Mouse (Mus musculus): ENCODE measurements around the gene Fxyd4. TPM values are rescaled to one million over a fixed set of nuclear protein-coding genes. Genes with fewer than 3 reads are reported as not detected.

The Fxyd4 gene
- total and polyA plus RNA-seq, 3 experiments, result 0.22 TPM; not detected in 2

DNA sequence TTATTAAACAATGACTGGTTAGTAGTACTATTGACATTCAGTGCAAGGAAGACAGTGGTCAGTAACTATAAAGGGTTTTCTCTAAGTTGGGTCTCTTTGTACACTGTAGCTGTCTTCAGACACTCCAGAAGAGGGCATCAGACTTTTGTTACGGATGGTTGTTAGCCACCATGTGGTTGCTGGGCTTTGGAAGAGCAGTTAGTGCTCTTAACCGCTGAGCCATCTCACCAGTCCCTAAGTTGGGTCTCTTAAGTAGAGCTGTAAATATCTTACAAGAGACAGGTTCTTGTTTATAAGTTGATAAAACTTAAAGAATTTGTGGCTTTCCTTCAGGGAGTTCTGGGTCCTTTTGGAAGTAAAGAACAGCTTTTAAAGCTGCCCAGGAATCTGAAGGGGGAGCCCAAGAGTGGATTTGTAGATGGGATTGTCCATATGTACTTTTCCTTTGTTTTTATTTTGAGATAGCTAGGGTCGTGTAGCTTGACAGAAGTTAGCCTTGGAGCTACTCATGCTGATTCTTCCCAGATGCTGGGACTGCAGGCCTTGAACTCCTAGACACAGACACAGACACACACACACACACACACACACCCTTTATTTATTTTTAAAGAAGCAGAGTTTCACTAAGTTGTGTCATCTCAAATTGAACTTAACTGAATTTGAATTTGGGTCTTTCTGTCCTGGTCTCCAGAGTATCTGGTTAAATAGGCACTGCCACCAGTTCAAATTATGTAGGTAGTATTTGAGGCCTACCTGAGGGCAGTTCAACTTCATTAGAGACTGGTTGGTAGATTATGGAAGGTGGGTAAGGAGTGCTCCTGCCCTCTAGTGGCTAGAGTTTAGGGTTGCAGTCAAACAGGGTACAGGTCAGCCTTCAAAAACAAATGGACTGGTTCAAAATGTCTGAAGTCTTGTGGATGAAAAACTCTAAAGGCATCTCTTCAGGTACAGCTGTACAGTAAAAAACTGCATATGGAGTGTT is 16.5 kb downstream of the Fxyd4 start (continued):
- no peak for TF ChIP-seq KAT2A (conservative IDR thresholded peaks at IDR 0.05; ENCODE audit: low read depth, low read length)
- no peak for TF ChIP-seq MAFK (IDR thresholded peaks at IDR 0.05; ENCODE audit: borderline replicate concordance, low read depth, low read length)
- TF ChIP-seq ZMIZ1 (IDR thresholded peaks at IDR 0.05; ENCODE audit: low read depth, low read length), result no peak
- no peak for TF ChIP-seq E2F4 (IDR thresholded peaks at IDR 0.05; ENCODE audit: borderline replicate concordance, low read depth, low read length)

DNA sequence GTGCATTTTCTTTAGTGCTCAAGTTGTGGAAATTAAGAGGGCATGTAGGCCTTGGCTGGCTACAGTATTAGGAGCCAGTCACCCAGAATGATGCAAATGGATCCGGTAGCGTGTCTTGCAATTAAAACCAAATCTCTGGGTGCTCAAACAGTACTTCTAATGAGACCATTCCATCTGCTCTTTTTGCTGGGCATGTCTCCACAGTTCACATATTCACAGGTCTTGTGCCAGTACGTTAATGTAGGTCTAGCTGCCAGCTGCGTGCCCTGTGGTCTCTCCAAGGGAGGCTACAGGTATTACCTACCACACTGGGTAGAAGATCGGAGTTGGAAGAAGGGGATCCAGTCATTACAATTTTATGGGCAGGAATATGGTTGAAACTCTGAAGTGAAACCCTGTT is 19.4 kb downstream of the Fxyd4 start:
- Histone ChIP-seq H3K27ac (ENCODE audit: control insufficient read depth, low read depth, low read length) (peak overlapping the region; percentile 99), H3K36me3 (ENCODE audit: control insufficient read depth in 1 of 2, insufficient read depth in 2 of 2, low read length in 2 of 2) (peaks cover 46 to 73% of the 10 kb centered on the region in 2 experiments), H3K9ac (ENCODE audit: control insufficient read depth, low read depth, low read length, poor library complexity, severe bottlenecking) (peak overlapping the region; percentile 97), H3K9me3 (replicated peaks; ENCODE audit: insufficient read depth, low read length) (no peaks in the 10 kb centered on the region), H3K4me3 (ENCODE audit: control insufficient read depth in 1 of 2, insufficient read depth in 1 of 2, low read depth in 2 of 2, low read length in 2 of 2) (peak overlapping the region; percentile 50 to 95), H3K79me2 (ENCODE audit: control insufficient read depth, insufficient read depth, low read length, poor library complexity) (peaks cover 72% of the 10 kb centered on the region), H3K4me1 (ENCODE audit: control insufficient read depth in 1 of 2, insufficient read depth in 2 of 2, low read length in 2 of 2) (peaks cover 21 to 23% of the 10 kb centered on the region in 2 experiments), H3K27me3 (ENCODE audit: control insufficient read depth in 1 of 2, insufficient read depth in 2 of 2, low read length in 2 of 2) (no peaks in the 10 kb centered on the region)
- TF ChIP-seq TBP (IDR thresholded peaks at IDR 0.05; ENCODE audit: low read depth, low read length) (no peak), ZNF384 (IDR thresholded peaks at IDR 0.05; ENCODE audit: low read depth, low read length) (no peak), TAL1 (IDR thresholded peaks at IDR 0.05; ENCODE audit: low read length) (no peak), MAFK (IDR thresholded peaks at IDR 0.05; ENCODE audit: borderline replicate concordance, low read depth, low read length) (no peak), POLR2AphosphoS2 (IDR thresholded peaks at IDR 0.05; ENCODE audit: low read length) (no peak), ZKSCAN1 (IDR thresholded peaks at IDR 0.05; ENCODE audit: low read depth, low read length) (no peak), SIN3A (IDR thresholded peaks at IDR 0.05; ENCODE audit: low read length) (0 out of 2 replicates have a peak, but pooled peaks have one; percentile 3), HCFC1 (IDR thresholded peaks at IDR 0.05; ENCODE audit: low read depth, low read length) (no peak)
- peak; percentile 44 for DNase-seq (ENCODE audit: low read depth, low spot score)

DNA sequence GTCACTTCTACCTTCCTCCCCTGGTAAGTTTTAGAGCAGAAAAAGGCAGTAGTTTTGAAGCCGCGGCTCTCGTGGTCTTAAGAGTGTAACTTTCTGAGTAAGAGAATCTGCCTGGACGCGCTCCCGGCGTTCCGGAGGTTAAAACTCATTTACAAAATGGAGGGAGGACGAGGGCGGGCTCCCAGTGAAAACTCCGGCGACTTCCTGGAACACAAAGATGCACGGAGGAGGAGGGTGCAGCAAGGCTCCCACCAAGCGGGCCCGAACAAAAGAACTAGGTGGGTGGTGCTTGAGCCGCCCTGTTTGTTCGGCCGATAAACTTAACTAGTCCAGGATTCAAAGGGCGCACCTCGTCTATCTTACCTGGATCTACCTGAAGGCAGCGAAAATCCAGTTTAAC is 19.9 kb downstream of the Fxyd4 start:
- Histone ChIP-seq H3K4me1 (ENCODE audit: control insufficient read depth in 1 of 2, insufficient read depth in 2 of 2, low read length in 2 of 2) (peaks cover 24% of the 10 kb centered on the region in 2 experiments), H3K27ac (ENCODE audit: control insufficient read depth, low read depth, low read length) (peak overlapping the region; percentile 99), H3K79me2 (ENCODE audit: control insufficient read depth, insufficient read depth, low read length, poor library complexity) (peaks cover 76% of the 10 kb centered on the region), H3K9me3 (replicated peaks; ENCODE audit: insufficient read depth, low read length) (no peaks in the 10 kb centered on the region), H3K27me3 (ENCODE audit: control insufficient read depth in 1 of 2, insufficient read depth in 2 of 2, low read length in 2 of 2) (no peaks in the 10 kb centered on the region), H3K36me3 (ENCODE audit: control insufficient read depth in 1 of 2, insufficient read depth in 2 of 2, low read length in 2 of 2) (peaks cover 47 to 74% of the 10 kb centered on the region in 2 experiments), H3K4me3 (ENCODE audit: control insufficient read depth in 1 of 2, insufficient read depth in 1 of 2, low read depth in 2 of 2, low read length in 2 of 2) (peak overlapping the region; percentile 50 to 95), H3K9ac (ENCODE audit: control insufficient read depth, low read depth, low read length, poor library complexity, severe bottlenecking) (peak overlapping the region; percentile 97)
- TF ChIP-seq CTCF (IDR thresholded peaks at IDR 0.05 in 2 of 3, conservative IDR thresholded peaks at IDR 0.05 in 1 of 3; ENCODE audit: control insufficient read depth in 1 of 3, insufficient read depth in 1 of 3, low read depth in 2 of 3, low read length in 3 of 3, poor library complexity in 1 of 3, severe bottlenecking in 1 of 3) (no peak), ELF1 (IDR thresholded peaks at IDR 0.05; ENCODE audit: low read depth, low read length) (peak; percentile 24; the same call in 1 of the 2 replicates), SIN3A (IDR thresholded peaks at IDR 0.05; ENCODE audit: low read length) (0 out of 2 replicates have a peak, but pooled peaks have one; percentile 14), CHD1 (IDR thresholded peaks at IDR 0.05; ENCODE audit: low read depth, low read length) (0 out of 2 replicates have a peak, but pooled peaks have one; percentile 21)
- DNase-seq (ENCODE audit: low read depth, low spot score), result peak; percentile 78
